Mouse (Mus musculus) subcutaneous adipose tissue, adult 2 months (tissue): Measurements from ENCODE around the gene Tapbp. TPM values are rescaled to one million over a fixed set of nuclear protein-coding genes. Genes with fewer than 3 reads are reported as not detected.

Source experiments
- polyA plus RNA-seq: library from polyadenylated mRNA; depleted of rRNA; stranded (reverse); fragments of >200 nt; gene quantifications from 2 replicates; pipeline ENCODE4 v1.2.3, GENCODE M21; 2012; ENCODE audit warnings: low replicate concordance; rRNA removed

Gene Tapbp
- 206 and 319 TPM in 2 replicates for polyA plus RNA-seq

DNA sequence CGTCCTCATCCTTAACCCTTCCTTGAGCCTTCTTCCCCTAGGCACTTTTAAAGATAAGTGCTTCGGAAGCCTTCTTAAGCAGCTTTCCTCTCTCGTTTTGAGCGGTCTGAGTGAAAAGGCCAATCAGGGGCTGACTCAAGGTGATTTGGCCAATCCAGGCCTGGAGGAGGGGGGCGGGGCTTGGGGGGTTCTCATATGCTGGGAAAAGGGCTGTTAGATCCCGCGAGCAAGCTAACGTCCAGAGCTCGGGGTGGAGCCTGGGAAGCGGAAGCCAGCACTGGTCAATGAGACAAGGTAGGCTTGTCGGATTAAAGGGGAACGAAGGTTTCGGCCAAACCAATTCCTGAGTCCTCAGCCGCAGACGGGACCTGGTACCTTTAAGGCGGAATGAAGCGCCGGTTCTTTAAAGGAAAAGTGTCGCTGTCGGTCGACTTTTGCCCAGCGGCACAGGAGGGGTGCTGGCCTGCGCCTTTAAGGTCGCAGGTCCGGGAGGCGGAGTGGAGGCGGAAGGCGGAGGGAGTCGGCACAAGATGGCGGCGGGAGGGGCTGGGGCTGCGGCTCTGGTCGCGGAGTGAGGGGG is at the start of gene Tapbp, which contains the start of gene Zbtb22:
Tapbp (plus strand) TSS at position 229 of the 580 bp plus-strand sequence.
Zbtb22 (plus strand) TSS at position 234 of the 580 bp plus-strand sequence.

GRCm38 (mm10) chr17:33873537-33873936 is 42.2 kb upstream of the Tapbp start, which contains the start of gene Gm7029:
Gene Gm7029 (plus strand): TSS chr17:33873837.

GRCm38 (mm10) chr17:33890533-33891059 is 25.1 kb upstream of the Tapbp start, which contains the start of gene Kifc1:
Gene Kifc1 (minus strand): TSS chr17:33890661.

GRCm38 (mm10) chr17:33904835-33905234 is 10.9 kb upstream of the Tapbp start, which contains the start of gene Platr17:
Gene Platr17 (plus strand): TSS chr17:33905135.

DNA sequence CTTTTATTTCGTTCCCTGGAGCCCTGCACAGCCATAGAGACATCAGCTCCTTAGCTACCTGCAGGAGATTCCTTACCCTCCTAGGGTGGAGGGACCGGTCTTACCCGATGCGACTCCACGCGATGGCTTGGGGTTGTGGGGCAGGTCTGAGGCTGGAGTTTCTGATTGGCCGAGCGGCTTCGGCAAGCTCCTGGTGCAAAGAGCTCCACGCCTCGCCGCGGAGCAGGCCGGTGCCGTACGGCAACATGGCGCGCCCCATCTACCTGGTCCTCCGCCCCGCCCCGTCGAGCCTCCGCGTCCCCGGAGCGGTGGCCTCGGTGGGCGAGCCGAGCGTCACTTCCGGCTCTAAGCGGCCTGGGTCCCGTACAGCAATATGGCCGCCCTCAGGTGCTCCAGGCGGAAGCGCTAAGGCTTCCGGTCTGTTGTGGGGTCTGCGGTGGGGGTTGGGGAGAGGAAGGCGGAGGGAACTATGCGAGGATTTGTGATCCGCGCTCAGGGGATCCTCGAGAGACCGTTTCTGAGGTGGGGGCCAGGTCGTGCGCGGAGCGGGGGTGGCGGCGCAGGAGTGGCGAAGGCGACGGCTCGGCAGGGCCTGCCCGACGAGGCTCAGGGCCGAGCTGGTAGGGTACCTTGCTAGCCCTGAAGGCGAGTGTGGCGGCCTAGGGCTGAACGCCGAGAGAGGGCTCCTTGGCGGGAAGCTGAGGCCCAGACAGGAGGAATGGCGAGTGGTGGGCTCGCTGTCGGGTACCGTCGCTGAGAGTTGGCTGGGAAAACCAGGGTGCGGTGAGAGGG is 6.4 kb upstream of the Tapbp start, which contains the start of gene Daxx:
Daxx (plus strand) TSS at position 338 of the 792 bp plus-strand sequence.

GRCm38 (mm10) chr17:33929371-33930279 is 13.9 kb downstream of the Tapbp start, which contains the start of gene Rgl2:
Gene Rgl2 (plus strand): TSS chr17:33929543.

GRCm38 (mm10) chr17:33940206-33940805 is 24.6 kb downstream of the Tapbp start, which contains the start of the genes Pfdn6 and Wdr46:
Gene Pfdn6 (minus strand): TSS chr17:33940343.
Gene Wdr46 (plus strand): TSS chr17:33940660.

DNA sequence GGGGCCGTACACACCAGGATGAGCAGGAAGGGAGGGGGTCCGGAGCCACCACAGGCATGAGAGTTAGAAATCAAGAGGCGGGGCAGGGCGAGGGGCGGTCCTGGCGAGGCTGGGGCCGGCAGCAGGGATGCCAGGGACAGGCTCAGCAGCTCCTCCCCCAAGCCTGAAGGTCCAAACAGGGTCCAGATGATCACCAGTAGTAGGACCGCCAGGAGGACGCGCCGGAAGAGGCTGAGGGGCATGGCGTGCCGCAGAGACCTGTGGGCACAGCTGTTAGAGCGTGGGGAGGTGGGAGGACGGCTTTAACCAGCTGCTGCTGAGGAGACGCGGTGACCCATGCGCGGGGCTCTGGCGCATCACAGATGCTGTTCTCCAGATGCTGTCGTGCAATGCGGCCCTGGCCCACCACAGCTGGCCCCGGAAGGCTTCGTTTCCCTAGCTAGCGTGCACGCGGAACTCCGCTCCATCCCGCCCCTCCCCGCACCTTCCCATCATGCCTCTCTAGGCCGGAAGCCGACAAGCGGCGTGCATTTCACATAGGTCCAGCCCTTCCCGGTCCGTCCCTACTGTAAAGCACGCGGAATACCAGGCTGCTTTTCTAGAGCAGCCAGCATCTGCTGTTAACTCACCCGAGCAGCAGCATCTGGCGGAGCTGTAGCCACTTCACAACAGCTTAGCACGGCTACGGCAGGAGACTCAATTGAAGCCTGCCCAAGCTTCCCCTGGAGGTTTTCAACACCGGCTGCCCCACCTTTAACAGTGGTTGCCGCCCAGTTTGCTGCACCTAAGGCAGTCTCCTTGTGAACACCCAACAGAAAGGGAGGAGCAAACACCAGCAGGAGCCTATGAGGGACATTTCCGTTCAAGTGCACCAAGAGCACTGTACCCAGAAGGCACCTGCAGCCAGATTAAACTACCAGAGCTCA is 35.6 kb downstream of the Tapbp start, which contains the start of gene B3galt4:
B3galt4 (minus strand) TSS at position 468 of the 926 bp plus-strand sequence.

GRCm38 (mm10) chr17:33955555-33956214 is 40.0 kb downstream of the Tapbp start, which contains the start of the genes Vps52 and Rps18:
Gene Vps52 (plus strand): TSS chr17:33955812.
Gene Rps18 (minus strand): TSS chr17:33956001.

Other genes starting within 250 kb of the Tapbp start
- 49.4 and 85.8 TPM in 2 replicates for gene Hnrnpm, start 229.0 kb upstream of the Tapbp start, polyA plus RNA-seq
- gene March2, start 197.2 kb upstream of the Tapbp start, polyA plus RNA-seq, result 134 and 205 TPM in 2 replicates
- 367 and 417 TPM in 2 replicates for gene Rab11b, start 155.4 kb upstream of the Tapbp start, polyA plus RNA-seq
- 131 and 603 TPM in 2 replicates for gene Angptl4, start 134.1 kb upstream of the Tapbp start, polyA plus RNA-seq
- gene Kank3, start 105.4 kb upstream of the Tapbp start, polyA plus RNA-seq, result 124 and 438 TPM in 2 replicates
- 443 and 1,172 TPM in 2 replicates for gene Rps28, start 91.3 kb upstream of the Tapbp start, polyA plus RNA-seq
- gene Ndufa7, start 91.3 kb upstream of the Tapbp start, polyA plus RNA-seq, result 619 and 635 TPM in 2 replicates
- gene Cd320, start 72.8 kb upstream of the Tapbp start, polyA plus RNA-seq, result 142 and 168 TPM in 2 replicates
- gene Gm7029, start 42.1 kb upstream of the Tapbp start, polyA plus RNA-seq, result not detected in 2 replicates
- 1.6 and 9.5 TPM in 2 replicates for gene Kifc1, start 25.2 kb upstream of the Tapbp start, polyA plus RNA-seq
- 0.22 and 0.39 TPM in 2 replicates for gene Platr17, start 10.8 kb upstream of the Tapbp start, polyA plus RNA-seq
- 47.5 and 58.9 TPM in 2 replicates for gene Daxx, start 6.5 kb upstream of the Tapbp start, polyA plus RNA-seq
- gene Zbtb22, start within 50 bp of the Tapbp start, polyA plus RNA-seq, result 42.7 and 55.1 TPM in 2 replicates
- gene Rgl2, start 13.6 kb downstream of the Tapbp start, polyA plus RNA-seq, result 157 and 179 TPM in 2 replicates
- gene Pfdn6, start 24.4 kb downstream of the Tapbp start, polyA plus RNA-seq, result 29.4 and 29.5 TPM in 2 replicates
- gene Wdr46, start 24.8 kb downstream of the Tapbp start, polyA plus RNA-seq, result 15.8 and 36.0 TPM in 2 replicates
- 6.6 and 9.0 TPM in 2 replicates for gene B3galt4, start 35.6 kb downstream of the Tapbp start, polyA plus RNA-seq
- 65.8 and 76.5 TPM in 2 replicates for gene Vps52, start 39.9 kb downstream of the Tapbp start, polyA plus RNA-seq
- gene Rps18, start 40.1 kb downstream of the Tapbp start, polyA plus RNA-seq, result 464 and 878 TPM in 2 replicates
- gene H2-K1, start 84.4 kb downstream of the Tapbp start, polyA plus RNA-seq, result 3,046 and 5,899 TPM in 2 replicates
- 31.6 and 54.8 TPM in 2 replicates for gene Ring1, start 108.8 kb downstream of the Tapbp start, polyA plus RNA-seq
- gene H2-Ke6, start 112.2 kb downstream of the Tapbp start, polyA plus RNA-seq, result 86.6 and 99.6 TPM in 2 replicates
- 134 and 217 TPM in 2 replicates for gene Slc39a7, start 115.8 kb downstream of the Tapbp start, polyA plus RNA-seq
- gene Rxrb, start 115.9 kb downstream of the Tapbp start, polyA plus RNA-seq, result 48.9 and 66.9 TPM in 2 replicates
- gene Col11a2, start 123.5 kb downstream of the Tapbp start, polyA plus RNA-seq, result 0.62 and 1.1 TPM in 2 replicates
- gene H2-Oa, start 176.4 kb downstream of the Tapbp start, polyA plus RNA-seq, result 1.5 and 8.0 TPM in 2 replicates
- gene H2-DMa, start 203.6 kb downstream of the Tapbp start, polyA plus RNA-seq, result 57.9 and 70.0 TPM in 2 replicates
- 90.8 and 138 TPM in 2 replicates for gene Brd2, start 206.7 kb downstream of the Tapbp start, polyA plus RNA-seq
- gene H2-DMb2, start 227.4 kb downstream of the Tapbp start, polyA plus RNA-seq, result 4.7 and 9.3 TPM in 2 replicates
- 81.8 and 86.9 TPM in 2 replicates for gene H2-DMb1, start 237.2 kb downstream of the Tapbp start, polyA plus RNA-seq